Mouse (Mus musculus): Measurements from ENCODE around the gene Olfr961. TPM values are rescaled to one million over a fixed set of nuclear protein-coding genes. Genes with fewer than 3 reads are reported as not detected.

Olfr961 gene
- total RNA-seq (2022), result not detected

- no peak for DNase-seq (ENCODE audit: low spot score in 2 of 2)
These were observed at the start of gene Olfr961 for GRCm38 (mm10) chr9:39644785-39645184. Gene Olfr961, plus strand, starts transcription at chr9:39645085.

GRCm38 (mm10) chr9:39602536-39603332 is 42.2 kb upstream of the Olfr961 start:
- DNase-seq (ENCODE audit: low spot score in 2 of 2), result peak; percentile 14 to 21

GRCm38 (mm10) chr9:39603333-39603845 is 41.5 kb upstream of the Olfr961 start:
- DNase-seq (ENCODE audit: low spot score in 2 of 2), result no peak

- DNase-seq (ENCODE audit: low spot score in 2 of 2), result peak in 1 of 2 experiments; percentile 5
These were observed 40.9 kb upstream of the Olfr961 start, which contains the start of gene AW551984 for GRCm38 (mm10) chr9:39603999-39604453. Gene AW551984, minus strand, starts transcription at chr9:39604403.

GRCm38 (mm10) chr9:39608497-39608896 is 36.4 kb upstream of the Olfr961 start:
- no peak for DNase-seq (ENCODE audit: low spot score in 2 of 2)

- no peak for DNase-seq (ENCODE audit: low spot score in 2 of 2)
These were observed 34.5 kb upstream of the Olfr961 start, which contains the start of gene Olfr148 for GRCm38 (mm10) chr9:39610355-39610754. Gene Olfr148, plus strand, starts transcription at chr9:39610655.

- peak in 1 of 2 experiments; percentile 22 for DNase-seq (ENCODE audit: low spot score in 2 of 2)
These were observed 32.9 kb upstream of the Olfr961 start for GRCm38 (mm10) chr9:39611953-39612352.

- no peak for DNase-seq (ENCODE audit: low spot score in 2 of 2)
These were observed 23.8 kb upstream of the Olfr961 start, which contains the start of gene Olfr960 for GRCm38 (mm10) chr9:39621073-39621472. Gene Olfr960, plus strand, starts transcription at chr9:39621373.

- no peak for DNase-seq (ENCODE audit: low spot score in 2 of 2)
These were observed 21.1 kb upstream of the Olfr961 start for GRCm38 (mm10) chr9:39623783-39624182.

GRCm38 (mm10) chr9:39624711-39625110 is 20.2 kb upstream of the Olfr961 start:
- DNase-seq (ENCODE audit: low spot score in 2 of 2), result no peak

GRCm38 (mm10) chr9:39629069-39629468 is 15.8 kb upstream of the Olfr961 start:
- DNase-seq (ENCODE audit: low spot score in 2 of 2), result no peak

- peak; percentile 37 to 40 for DNase-seq (ENCODE audit: low spot score in 2 of 2)
These were observed 10.8 kb upstream of the Olfr961 start for GRCm38 (mm10) chr9:39633913-39634594.

GRCm38 (mm10) chr9:39647382-39647781 is 2.5 kb downstream of the Olfr961 start:
- no peak for DNase-seq (ENCODE audit: low spot score in 2 of 2)

GRCm38 (mm10) chr9:39654756-39655396 is 10.0 kb downstream of the Olfr961 start:
- DNase-seq (ENCODE audit: low spot score in 2 of 2), result peak; percentile 17 to 19

- no peak for DNase-seq (ENCODE audit: low spot score in 2 of 2)
These were observed 22.0 kb downstream of the Olfr961 start, which contains the start of gene Olfr963 for GRCm38 (mm10) chr9:39666905-39667304. Gene Olfr963, plus strand, starts transcription at chr9:39667205.

GRCm38 (mm10) chr9:39669723-39670122 is 24.8 kb downstream of the Olfr961 start:
- DNase-seq (ENCODE audit: low spot score in 2 of 2), result no peak

- no peak for DNase-seq (ENCODE audit: low spot score in 2 of 2)
These were observed 29.9 kb downstream of the Olfr961 start for GRCm38 (mm10) chr9:39674820-39675219.

GRCm38 (mm10) chr9:39678557-39678956 is 33.7 kb downstream of the Olfr961 start:
- no peak for DNase-seq (ENCODE audit: low spot score in 2 of 2)

GRCm38 (mm10) chr9:39679280-39679679 is 34.4 kb downstream of the Olfr961 start:
- peak; percentile 5 to 7 for DNase-seq (ENCODE audit: low spot score in 2 of 2)
